Mouse (Mus musculus) MEL (cell line): ENCODE results near the gene Kif5a.

ENCODE experiments used
- BHLHE40 ChIP-seq: IDR thresholded peaks from 2 replicates; pipeline ENCODE4 v1.6.1; 2012; ENCODE audit warnings: low read depth, mild to moderate bottlenecking, inconsistent platforms, low read length, improper control_type of control experiment, borderline replicate concordance
- CTCF ChIP-seq, 3 experiments: IDR thresholded peaks in 2 of 3; conservative IDR thresholded peaks in 1 of 3; 2 replicates each; pipeline ENCODE4 v1.5.1; 2011 to 2012; ENCODE audit warnings: low read length in 3 of 3, low read depth in 2 of 3, mild to moderate bottlenecking in 2 of 3, improper control_type of control experiment in 1 of 3, inconsistent platforms in 1 of 3, mixed read lengths in 1 of 3, moderate library complexity in 1 of 3; ENCODE audit not compliant: control insufficient read depth in 1 of 3, insufficient read depth in 1 of 3, poor library complexity in 1 of 3, severe bottlenecking in 1 of 3
- GATA1 ChIP-seq: IDR thresholded peaks from 2 replicates; pipeline ENCODE4 v1.6.1; 2011; ENCODE audit warnings: low read depth, low read length, improper control_type of control experiment
- HCFC1 ChIP-seq: IDR thresholded peaks from 2 replicates; pipeline ENCODE4 v1.6.1; 2012; ENCODE audit warnings: low read depth, mild to moderate bottlenecking, inconsistent platforms, low read length, improper control_type of control experiment, moderate library complexity
- MXI1 ChIP-seq: IDR thresholded peaks from 2 replicates; pipeline ENCODE4 v1.6.1; 2011; ENCODE audit warnings: mild to moderate bottlenecking, low read depth, low read length, improper control_type of control experiment
- POLR2A ChIP-seq, 2 experiments: IDR thresholded peaks; 2 replicates each; pipeline ENCODE4 v1.6.1; 2011 to 2012; ENCODE audit warnings: low read length in 2 of 2, mild to moderate bottlenecking in 2 of 2, control low read depth in 1 of 2, improper control_type of control experiment in 1 of 2, low read depth in 1 of 2, moderate library complexity in 1 of 2; ENCODE audit not compliant: control insufficient read depth in 1 of 2, insufficient read depth in 1 of 2, poor library complexity in 1 of 2
- POLR2AphosphoS2 ChIP-seq: IDR thresholded peaks from 2 replicates; pipeline ENCODE4 v1.6.1; 2011; ENCODE audit warnings: low read length, improper control_type of control experiment
- USF1 ChIP-seq: IDR thresholded peaks from 2 replicates; pipeline ENCODE4 v1.6.1; 2014; ENCODE audit warnings: low read depth, mild to moderate bottlenecking, inconsistent platforms, low read length, improper control_type of control experiment, moderate library complexity
- ZC3H11A ChIP-seq: IDR thresholded peaks from 2 replicates; pipeline ENCODE4 v1.6.1; 2012; ENCODE audit warnings: low read depth, mild to moderate bottlenecking, inconsistent platforms, low read length, improper control_type of control experiment
- ZMIZ1 ChIP-seq: IDR thresholded peaks from 2 replicates; pipeline ENCODE4 v1.6.1; 2012; ENCODE audit warnings: low read depth, mild to moderate bottlenecking, inconsistent platforms, low read length, improper control_type of control experiment, moderate library complexity
- ZNF384 ChIP-seq: IDR thresholded peaks from 2 replicates; pipeline ENCODE4 v1.6.1; 2012; ENCODE audit warnings: low read depth, mild to moderate bottlenecking, inconsistent platforms, low read length, improper control_type of control experiment

DNA sequence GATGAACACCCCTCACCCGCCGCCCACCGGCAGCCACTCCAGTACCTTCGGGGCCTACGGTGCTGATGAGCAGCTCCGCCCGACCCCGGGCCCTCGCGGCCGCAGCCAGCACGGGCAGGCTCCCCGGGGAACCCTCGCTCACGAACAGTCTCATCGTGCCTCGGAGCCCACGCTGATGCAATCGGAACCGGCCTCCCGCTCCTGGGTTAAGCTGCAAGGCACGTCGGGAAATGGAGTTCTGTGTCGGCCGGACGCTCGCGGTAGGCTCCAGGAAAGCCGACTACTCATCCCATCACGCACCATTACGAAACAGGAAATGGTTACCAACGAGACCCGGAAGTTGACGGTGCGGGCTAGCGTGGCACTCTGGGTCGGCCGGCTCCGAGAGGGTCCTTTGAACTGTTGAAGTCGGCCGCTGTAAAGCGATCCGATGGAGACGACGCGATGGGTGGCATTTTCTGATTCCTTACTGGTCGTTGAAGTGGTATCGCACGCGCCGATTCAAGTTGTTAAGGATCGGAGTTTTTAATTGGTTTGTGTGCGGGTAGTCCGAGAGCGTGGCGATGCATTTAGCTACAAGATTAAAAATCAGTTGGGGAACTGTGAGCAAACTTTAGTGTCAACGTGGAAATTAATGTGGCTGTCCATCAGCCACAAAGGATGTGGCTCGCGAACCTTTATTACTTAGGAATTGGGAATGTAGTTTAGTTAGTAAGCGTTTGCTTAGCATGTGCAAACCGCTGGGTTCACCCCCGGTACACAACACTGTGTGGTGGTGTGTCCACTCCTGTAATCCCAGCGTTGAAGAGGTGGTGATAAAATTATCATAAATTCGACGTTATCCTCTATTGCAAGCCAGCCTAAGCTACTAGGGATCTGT is 48.6 kb upstream of the Kif5a start, which contains the start of gene Mars:
- TF ChIP-seq MXI1 (peak; percentile 95), ZNF384 (no peak), POLR2A (IDR thresholded peaks at IDR 0.05; ENCODE audit: control insufficient read depth in 1 of 2, insufficient read depth in 1 of 2, low read depth in 1 of 2, low read length in 2 of 2, poor library complexity in 1 of 2) (peak; percentile 51 to 86; a peak in 3 of 4 replicates), CTCF (IDR thresholded peaks at IDR 0.05 in 2 of 3, conservative IDR thresholded peaks at IDR 0.05 in 1 of 3; ENCODE audit: control insufficient read depth in 1 of 3, insufficient read depth in 1 of 3, low read depth in 2 of 3, low read length in 3 of 3, poor library complexity in 1 of 3, severe bottlenecking in 1 of 3) (no peak), POLR2AphosphoS2 (peak; percentile 73; the same call in 1 of the 2 replicates), ZMIZ1 (no peak), GATA1 (no peak; the same call in 1 of the 2 replicates), USF1 (peak; percentile 47; the same call in 1 of the 2 replicates), HCFC1 (peak; percentile 98), ZC3H11A (no peak), BHLHE40 (no peak)
